Mouse (Mus musculus) heart, postnatal 0 days (tissue): ENCODE measurements at regions not wholly inside any gene's neighbourhood (a gene's known extent, or its start where the extent isn't known, plus 50 kb on each side); places are given as distances from the start of the nearest gene placed in this dataset.

Experiments used
- CTCF ChIP-seq: IDR thresholded peaks from 2 replicates; pipeline ENCODE4 v1.5.1; 2016; ENCODE audit warnings: antibody characterized with exemption, control low read depth, low read depth
- EP300 ChIP-seq: IDR thresholded peaks from 2 replicates; pipeline ENCODE4 v1.6.1; 2016; ENCODE audit warnings: antibody characterized with exemption, low read depth

- no peak for TF ChIP-seq CTCF
- no peak for TF ChIP-seq EP300
Observed at GRCm38 (mm10) chr1:56183503-56184198, 453.6 kb downstream of the Hsfy2 start.
